Mouse (Mus musculus) forebrain, embryonic 13.5 days (tissue): ENCODE measurements around the gene Cacna1s. TPM values are rescaled to one million over a fixed set of nuclear protein-coding genes. Genes with fewer than 3 reads are reported as not detected.
A peak's percentile ranks its signal among the peaks of the same experiment; 100 is the strongest.

Source experiments
- ATAC-seq: fragments of 200-750 bp; cut with Nextera tagmentation; 2 replicates; pipeline ENCODE4 v1.8.0; 2017
- H3K27ac ChIP-seq: fragments of 300-500 bp; sonication (generic); 2 replicates; pipeline ENCODE4 v1.5.1; 2015; ENCODE audit warnings: inconsistent platforms, mild to moderate bottlenecking, moderate library complexity
- H3K27me3 ChIP-seq: fragments of 300-500 bp; sonication (generic); 2 replicates; pipeline ENCODE4 v1.6.1; 2015; ENCODE audit warnings: mild to moderate bottlenecking, inconsistent platforms
- H3K36me3 ChIP-seq: fragments of 300-500 bp; sonication (generic); 2 replicates; pipeline ENCODE4 v1.6.1; 2015; ENCODE audit warnings: mild to moderate bottlenecking, inconsistent platforms; ENCODE audit not compliant: poor library complexity, severe bottlenecking
- H3K4me1 ChIP-seq: fragments of 300-500 bp; sonication (generic); 2 replicates; pipeline ENCODE4 v1.6.1; 2015; ENCODE audit warnings: inconsistent platforms
- H3K4me2 ChIP-seq: fragments of 300-500 bp; sonication (generic); 2 replicates; pipeline ENCODE4 v1.6.1; 2015; ENCODE audit warnings: inconsistent platforms, mild to moderate bottlenecking, moderate library complexity
- H3K4me3 ChIP-seq: fragments of 300-500 bp; sonication (generic); 2 replicates; pipeline ENCODE4 v1.5.1; 2015; ENCODE audit warnings: mild to moderate bottlenecking, inconsistent platforms
- H3K9ac ChIP-seq: fragments of 300-500 bp; sonication (generic); 2 replicates; pipeline ENCODE4 v1.6.1; 2015; ENCODE audit warnings: mild to moderate bottlenecking, inconsistent platforms
- H3K9me3 ChIP-seq: fragments of 300-500 bp; sonication (generic); replicated peaks from 2 replicates; pipeline ENCODE4 v1.6.1; 2016; ENCODE audit warnings: inconsistent platforms
- WGBS: fragments of 180-500 bp; shearing (Covaris S2); methylation state at CpG from one replicate; pipeline ENCODE4 v1.1.7; 2015; 5-methylcytosine and 5-hydroxymethylcytosine counted together
- polyA plus RNA-seq: library from polyadenylated mRNA; unstranded; fragments of >200 nt; fragmentation: Nextera tagmentation; extraction: Ambion mirVana; gene quantifications from 2 replicates; pipeline ENCODE4 v1.2.1, GENCODE M21; 2015

Gene Cacna1s
- polyA plus RNA-seq, 1 experiment from 2014 or later: not detected

DNA sequence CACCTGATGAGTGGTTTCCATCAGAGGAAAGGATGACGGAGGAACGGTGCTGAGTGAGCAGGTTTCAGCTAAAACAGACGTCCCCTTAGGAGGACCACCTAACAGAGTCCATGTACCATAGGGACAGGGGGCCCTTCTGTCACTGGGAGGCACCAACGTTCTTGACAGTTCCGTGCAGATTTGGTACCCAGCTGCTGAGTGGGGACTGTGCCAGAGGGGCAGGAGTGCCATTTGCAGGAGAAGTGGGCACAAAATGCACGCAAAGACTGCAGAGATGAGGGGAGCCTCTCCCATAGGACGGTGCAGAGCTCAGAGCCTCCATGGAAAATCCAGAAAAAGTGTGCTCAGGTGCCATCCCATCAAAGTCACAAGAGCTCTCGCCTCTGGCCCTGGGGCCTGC is 69.5 kb downstream of the Cacna1s start:
- H3K4me1 ChIP-seq: peaks cover 19% of the 10 kb centered on the region
- ATAC-seq: no peak

DNA sequence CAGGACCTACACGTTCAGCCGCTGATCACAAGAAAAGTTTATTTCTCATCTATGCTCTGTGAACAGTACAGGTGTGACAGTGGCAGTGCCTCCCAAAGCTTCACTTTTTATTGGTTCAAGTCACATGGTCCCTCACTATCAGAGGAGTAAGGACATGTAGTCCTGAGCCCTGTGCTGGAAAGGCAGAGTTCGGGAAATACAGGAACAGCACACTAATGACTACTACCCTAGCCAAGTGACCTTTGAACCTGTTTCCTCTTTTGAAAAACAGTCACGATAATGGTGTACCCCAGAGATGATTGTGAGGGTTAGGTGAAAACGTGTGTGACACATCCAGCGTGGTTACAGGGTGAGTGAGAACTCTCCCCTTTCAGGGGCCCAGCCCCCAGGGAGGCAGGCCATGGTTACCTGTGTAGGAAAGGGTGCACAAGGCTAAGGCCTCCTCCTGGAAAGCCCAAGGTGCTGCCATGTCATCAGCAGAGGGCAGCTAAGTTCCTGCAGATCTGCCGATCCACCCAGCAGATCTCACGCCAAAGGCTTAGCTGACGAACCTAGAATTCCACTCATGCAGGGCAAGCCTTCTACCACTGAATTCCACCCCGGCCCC is 73.7 kb downstream of the Cacna1s start:
- no peaks in the 10 kb centered on the region for H3K9me3 ChIP-seq
- ATAC-seq: no peak
- 86% methylated on average over 10 of the region's 10 CpGs for WGBS
- H3K4me2 ChIP-seq: no peak overlapping the region
- H3K4me1 ChIP-seq: peaks cover 25% of the 10 kb centered on the region
- H3K27ac ChIP-seq: no peak overlapping the region
- H3K36me3 ChIP-seq: no peaks in the 10 kb centered on the region
- no peak overlapping the region for H3K9ac ChIP-seq
- peaks cover 4% of the 10 kb centered on the region; the same call in 1 of the 2 replicates for H3K27me3 ChIP-seq
- H3K4me3 ChIP-seq: no peak overlapping the region

More for the DNA sequence above, 69.5 kb downstream of the Cacna1s start:
- WGBS: 75% methylated on average over 8 of the region's 8 CpGs
- H3K9ac ChIP-seq: no peak overlapping the region
- no peak overlapping the region for H3K4me3 ChIP-seq
- H3K27me3 ChIP-seq: no peaks in the 10 kb centered on the region
- H3K9me3 ChIP-seq: no peaks in the 10 kb centered on the region
- no peak overlapping the region for H3K27ac ChIP-seq
- H3K4me2 ChIP-seq: no peak overlapping the region
- H3K36me3 ChIP-seq: no peaks in the 10 kb centered on the region

DNA sequence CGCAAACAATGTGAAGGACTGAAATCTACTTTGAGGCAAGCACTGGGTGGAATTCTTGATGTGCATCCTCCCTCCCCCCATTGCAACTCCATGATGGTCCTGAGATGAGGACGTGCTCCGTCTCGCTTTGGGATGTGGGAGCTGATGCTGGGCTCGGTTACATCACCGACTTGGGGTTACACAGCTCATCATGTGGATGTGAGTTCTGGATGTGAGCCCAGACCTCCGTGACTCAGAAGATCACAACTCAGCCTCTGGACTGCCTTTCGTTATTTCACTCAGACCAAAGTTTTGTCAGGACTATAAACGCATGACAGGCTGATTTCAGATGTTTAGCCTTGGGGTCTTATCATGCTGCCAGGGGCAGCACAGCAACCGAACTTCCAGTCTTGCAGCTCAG is 74.3 kb downstream of the Cacna1s start:
- Histone ChIP-seq H3K27me3 (peaks cover 4% of the 10 kb centered on the region; the same call in 1 of the 2 replicates), H3K27ac (no peak overlapping the region), H3K4me1 (peaks cover 26% of the 10 kb centered on the region), H3K36me3 (no peaks in the 10 kb centered on the region), H3K9ac (no peak overlapping the region), H3K4me2 (no peak overlapping the region), H3K4me3 (no peak overlapping the region), H3K9me3 (no peaks in the 10 kb centered on the region)
- no peak for ATAC-seq
- 85% methylated on average over 10 of the region's 10 CpGs for WGBS

DNA sequence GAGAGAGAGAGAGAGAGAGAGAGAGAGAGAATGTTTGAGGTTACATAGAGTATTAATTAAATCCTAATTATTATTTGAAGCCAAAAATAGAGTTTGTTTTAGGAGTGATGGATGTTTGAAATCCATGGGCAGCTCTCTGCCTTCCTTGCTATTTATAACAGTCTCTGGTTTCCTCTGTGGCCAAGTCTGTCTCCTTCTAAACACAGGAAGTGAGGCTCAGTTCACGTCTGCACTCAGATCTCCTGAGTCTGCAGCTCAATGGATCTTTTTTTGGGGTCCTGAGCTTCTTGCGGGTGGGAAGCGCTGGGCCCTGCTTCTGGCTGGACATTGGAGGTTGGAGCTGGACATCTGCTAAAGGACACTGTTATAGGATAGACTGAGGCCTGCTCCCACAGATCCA is 75.3 kb downstream of the Cacna1s start:
- Histone ChIP-seq H3K9ac (no peak overlapping the region), H3K9me3 (no peaks in the 10 kb centered on the region), H3K27ac (no peak overlapping the region), H3K4me3 (no peak overlapping the region), H3K4me2 (no peak overlapping the region), H3K27me3 (peaks cover 4% of the 10 kb centered on the region; the same call in 1 of the 2 replicates), H3K36me3 (no peaks in the 10 kb centered on the region), H3K4me1 (peaks cover 33% of the 10 kb centered on the region)
- ATAC-seq: no peak
- 77% methylated on average over 3 of the region's 3 CpGs for WGBS

DNA sequence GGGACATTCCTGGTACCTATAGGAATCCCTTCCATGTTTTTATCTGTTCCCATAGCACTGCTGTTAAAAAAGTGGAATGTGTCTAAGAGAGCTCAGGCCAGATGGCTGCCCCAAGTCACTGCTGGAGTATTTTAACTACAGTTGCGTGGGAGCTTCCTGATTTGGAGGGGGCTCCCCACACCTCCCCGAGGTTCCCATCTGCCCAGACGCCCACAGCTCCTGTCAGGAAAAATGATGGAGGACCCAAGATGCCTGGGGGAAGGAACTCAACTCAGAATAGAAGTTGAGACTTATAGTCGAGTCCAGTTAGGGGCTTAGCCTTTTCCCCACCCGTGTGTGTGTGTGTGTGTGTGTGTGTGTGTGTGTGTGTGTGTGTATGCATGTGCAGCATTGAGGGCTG is 75.9 kb downstream of the Cacna1s start:
- WGBS: 67% methylated on average over 5 of the region's 5 CpGs
- ATAC-seq: no peak

DNA sequence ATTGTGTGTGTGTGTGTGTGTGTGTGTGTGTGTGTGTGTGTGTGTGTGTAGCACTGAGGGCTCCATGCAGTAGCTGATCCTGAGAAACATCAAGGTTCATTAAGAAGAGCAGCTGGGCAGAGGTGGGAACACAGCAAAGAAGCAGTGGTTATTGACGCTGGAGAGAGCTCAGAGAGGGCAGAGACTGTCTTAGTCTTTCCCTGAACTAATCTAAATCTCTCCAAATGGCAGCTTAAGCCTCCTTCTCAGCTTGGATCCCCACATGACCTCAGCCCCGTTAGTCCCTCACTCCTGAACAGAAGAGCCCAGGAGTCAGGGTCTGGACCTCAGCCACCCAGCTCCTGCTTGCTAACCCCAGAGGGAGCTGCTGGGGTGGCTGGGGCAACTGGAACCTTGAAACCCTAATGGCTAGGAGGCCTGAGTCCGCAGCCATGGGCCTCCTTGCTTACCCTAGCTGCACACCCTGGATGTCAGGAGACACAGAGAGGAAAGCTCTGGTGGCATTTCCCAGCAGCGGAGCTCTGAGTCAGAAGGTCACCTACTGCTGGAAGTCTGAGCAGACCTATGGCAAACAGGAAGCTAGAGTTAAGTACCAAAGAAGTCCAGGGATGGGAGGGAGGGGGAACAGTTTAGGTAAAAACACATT is 76.5 kb downstream of the Cacna1s start:
- 48% methylated on average over 4 of the region's 4 CpGs for WGBS
- no peak for ATAC-seq
- Histone ChIP-seq H3K4me2 (no peak overlapping the region), H3K4me3 (no peak overlapping the region), H3K9ac (no peak overlapping the region), H3K4me1 (peaks cover 46% of the 10 kb centered on the region), H3K27ac (no peak overlapping the region), H3K36me3 (no peaks in the 10 kb centered on the region), H3K9me3 (no peaks in the 10 kb centered on the region), H3K27me3 (peaks cover 4% of the 10 kb centered on the region; the same call in 1 of the 2 replicates)

More for the DNA sequence above, 75.9 kb downstream of the Cacna1s start:
- H3K4me2 ChIP-seq: no peak overlapping the region
- H3K4me3 ChIP-seq: no peak overlapping the region
- H3K9ac ChIP-seq: no peak overlapping the region
- H3K9me3 ChIP-seq: no peaks in the 10 kb centered on the region
- peaks cover 4% of the 10 kb centered on the region; the same call in 1 of the 2 replicates for H3K27me3 ChIP-seq
- peaks cover 39% of the 10 kb centered on the region for H3K4me1 ChIP-seq
- H3K36me3 ChIP-seq: no peaks in the 10 kb centered on the region
- no peak overlapping the region for H3K27ac ChIP-seq

DNA sequence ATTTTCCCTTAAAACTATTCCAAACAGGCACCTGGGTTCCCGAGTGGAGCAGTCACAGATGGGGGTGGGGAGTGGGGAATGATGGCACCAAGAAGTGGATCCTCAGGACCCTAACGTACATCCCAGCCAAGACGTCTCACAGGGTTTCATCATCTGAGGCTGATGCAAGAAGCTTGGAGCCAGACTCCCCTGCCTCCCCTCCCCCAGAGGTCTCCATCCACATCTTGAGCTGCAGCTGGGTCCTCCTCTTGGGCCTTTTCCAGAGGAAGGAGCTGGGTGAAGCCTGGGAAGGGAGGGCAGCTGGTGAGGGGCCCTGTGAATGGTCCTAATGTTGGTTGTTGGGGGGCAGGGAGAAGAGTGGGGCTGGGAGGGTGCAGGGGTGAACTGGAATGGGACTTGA is 77.6 kb downstream of the Cacna1s start:
- Histone ChIP-seq H3K4me3 (peak overlapping the region; percentile 89; the same call in 1 of the 2 replicates), H3K4me2 (peak overlapping the region; percentile 75), H3K27ac (no peak overlapping the region; the same call in 1 of the 2 replicates), H3K27me3 (peaks cover 4% of the 10 kb centered on the region; the same call in 1 of the 2 replicates), H3K4me1 (peaks cover 56% of the 10 kb centered on the region), H3K9ac (0 out of 2 replicates have a peak overlapping the region, but pooled peaks have one; percentile 12), H3K36me3 (no peaks in the 10 kb centered on the region), H3K9me3 (no peaks in the 10 kb centered on the region)
- no peak for ATAC-seq
- 54% methylated on average over 3 of the region's 3 CpGs for WGBS

DNA sequence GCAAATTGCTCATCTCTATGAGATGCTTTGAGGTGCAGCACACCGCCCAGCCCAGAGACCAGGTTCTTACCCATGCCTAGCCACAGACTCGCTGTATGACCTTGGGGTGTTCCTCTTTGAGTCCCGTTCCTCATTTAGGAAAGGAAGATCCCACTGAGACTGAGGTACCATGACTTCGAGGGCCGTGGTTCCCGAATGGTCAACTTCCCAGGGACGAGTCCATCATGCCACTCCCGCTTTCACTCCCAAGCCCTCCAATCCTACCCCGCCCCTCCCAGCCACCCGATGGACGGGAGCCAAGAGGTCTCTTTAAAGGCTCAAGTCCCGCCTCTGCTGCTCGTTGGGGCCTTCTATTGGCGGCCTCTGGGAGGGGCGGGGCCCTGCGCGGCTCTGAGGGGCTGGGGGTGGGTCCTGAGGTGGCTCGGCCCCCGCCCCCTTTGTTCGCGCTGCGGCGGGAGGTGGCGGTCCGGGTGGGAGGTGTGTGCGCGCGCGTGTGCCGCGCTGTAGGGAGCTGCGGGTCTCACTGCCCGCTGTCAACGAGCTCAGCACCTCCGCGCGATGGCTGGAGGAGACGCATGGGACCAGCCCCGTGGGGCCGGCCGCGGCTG is 78.5 kb downstream of the Cacna1s start, which contains the start of gene Kif21b:
Gene Kif21b, plus strand, starts transcription at position 439 of the 608 bp plus-strand sequence.
- H3K4me1 ChIP-seq: peaks cover 65% of the 10 kb centered on the region
- WGBS: 2% methylated on average over 42 of the region's 42 CpGs
- ATAC-seq: peak; percentile 90

DNA sequence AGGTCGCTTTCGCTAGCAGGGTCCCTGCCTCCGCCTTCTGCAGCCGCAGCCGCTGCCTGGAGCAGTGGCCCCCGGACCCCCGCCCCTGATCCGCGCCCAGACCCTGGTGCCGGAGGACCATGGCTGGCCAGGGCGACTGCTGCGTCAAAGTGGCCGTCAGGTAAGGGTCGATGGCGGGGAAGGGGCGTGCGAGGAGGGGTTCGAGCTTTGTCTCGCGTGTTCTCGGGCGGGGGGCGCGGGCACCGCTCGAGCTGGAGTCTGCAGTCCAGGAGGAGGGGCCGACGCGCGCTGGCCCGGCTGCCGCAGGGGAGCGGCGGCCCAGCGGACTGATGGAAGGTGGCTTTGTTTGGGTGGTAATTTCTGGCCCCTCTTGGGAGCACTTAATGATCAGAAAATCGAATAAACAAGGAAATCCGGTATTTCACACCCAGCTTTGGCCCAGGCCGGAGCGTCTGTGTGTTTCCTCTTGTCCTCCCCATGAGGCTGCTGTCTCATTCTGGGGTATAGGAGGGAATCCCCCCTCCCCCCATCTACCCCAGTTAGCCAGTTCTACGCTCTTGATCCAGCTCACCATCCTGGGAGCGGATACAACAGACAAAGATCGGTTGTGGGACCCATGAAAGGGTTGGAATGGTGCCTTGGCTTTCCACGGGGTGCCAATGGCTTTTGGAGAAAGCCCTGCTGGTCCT is 79.2 kb downstream of the Cacna1s start:
- no peaks in the 10 kb centered on the region for H3K9me3 ChIP-seq
- H3K4me3 ChIP-seq: peak overlapping the region; percentile 89
- H3K4me2 ChIP-seq: peak overlapping the region; percentile 75
- H3K36me3 ChIP-seq: no peaks in the 10 kb centered on the region
- H3K27ac ChIP-seq: peak overlapping the region; percentile 95
- H3K4me1 ChIP-seq: peaks cover 72% of the 10 kb centered on the region
- H3K27me3 ChIP-seq: peaks cover 4% of the 10 kb centered on the region; the same call in 1 of the 2 replicates
- WGBS: under 1% methylated on average over 43 of the region's 43 CpGs
- peak; percentile 65 for ATAC-seq
- peak overlapping the region; percentile 97 for H3K9ac ChIP-seq

More for the DNA sequence above, 78.5 kb downstream of the Cacna1s start, which contains the start of gene Kif21b:
- Histone ChIP-seq H3K27me3 (peaks cover 4% of the 10 kb centered on the region; the same call in 1 of the 2 replicates), H3K4me3 (peak within 1 kb of the TSS; percentile 89), H3K9ac (peak within 1 kb of the TSS; percentile 97), H3K27ac (peak within 1 kb of the TSS; percentile 95), H3K9me3 (no peaks in the 10 kb centered on the region), H3K36me3 (no peaks in the 10 kb centered on the region), H3K4me2 (peak within 1 kb of the TSS; percentile 75)

DNA sequence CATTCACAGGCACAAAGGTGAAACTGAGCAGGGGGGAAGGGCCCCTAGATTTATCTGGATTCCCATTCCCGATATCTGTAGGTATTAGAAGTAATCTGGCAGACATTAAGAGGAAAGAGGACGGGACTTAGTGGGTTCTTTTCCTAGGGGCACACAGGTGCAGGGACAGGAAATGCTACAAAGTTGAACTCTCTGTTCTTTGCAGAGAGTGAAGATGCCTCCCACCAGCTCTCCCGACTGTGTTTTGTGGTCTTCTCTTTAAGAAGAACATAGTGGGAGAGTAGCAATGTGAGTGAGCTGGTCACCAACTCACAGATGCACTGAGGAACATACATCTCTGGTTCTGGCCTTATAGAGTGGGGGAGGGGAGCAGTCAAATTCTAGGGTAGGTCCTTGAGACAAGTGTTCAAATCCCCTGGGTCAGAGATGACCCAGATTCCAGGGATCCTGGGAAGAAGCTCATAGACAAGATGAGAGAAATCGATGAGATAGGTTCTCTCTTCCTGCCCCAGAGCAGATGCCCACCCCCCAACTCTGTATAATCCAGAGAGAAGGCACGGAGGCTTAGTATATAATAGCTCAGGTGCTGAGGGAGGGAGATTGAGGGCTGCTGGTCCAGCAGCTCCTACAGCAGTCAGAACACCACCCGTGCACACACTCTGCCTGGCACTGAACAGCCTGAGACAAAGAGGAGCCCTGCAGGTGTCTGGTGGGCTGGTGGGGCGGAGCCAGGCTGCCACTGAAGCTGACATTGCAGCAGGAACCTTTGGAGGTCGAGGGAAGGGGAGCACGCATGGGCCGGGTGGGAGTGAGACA is 80.0 kb downstream of the Cacna1s start:
- Histone ChIP-seq H3K9me3 (no peaks in the 10 kb centered on the region), H3K27me3 (peaks cover 4% of the 10 kb centered on the region; the same call in 1 of the 2 replicates), H3K4me3 (peak overlapping the region; percentile 89), H3K9ac (peak overlapping the region; percentile 97), H3K36me3 (no peaks in the 10 kb centered on the region), H3K4me2 (peak overlapping the region; percentile 75), H3K4me1 (peaks cover 81% of the 10 kb centered on the region), H3K27ac (peak overlapping the region; percentile 95)
- 17% methylated on average over 10 of the region's 10 CpGs for WGBS
- peak; percentile 19; the same call in 1 of the 2 replicates for ATAC-seq
